Mouse (Mus musculus): ENCODE measurements at regions not wholly inside any gene's neighbourhood (a gene's known extent, or its start where the extent isn't known, plus 50 kb on each side); places are given as distances from the start of the nearest gene placed in this dataset.

DNA sequence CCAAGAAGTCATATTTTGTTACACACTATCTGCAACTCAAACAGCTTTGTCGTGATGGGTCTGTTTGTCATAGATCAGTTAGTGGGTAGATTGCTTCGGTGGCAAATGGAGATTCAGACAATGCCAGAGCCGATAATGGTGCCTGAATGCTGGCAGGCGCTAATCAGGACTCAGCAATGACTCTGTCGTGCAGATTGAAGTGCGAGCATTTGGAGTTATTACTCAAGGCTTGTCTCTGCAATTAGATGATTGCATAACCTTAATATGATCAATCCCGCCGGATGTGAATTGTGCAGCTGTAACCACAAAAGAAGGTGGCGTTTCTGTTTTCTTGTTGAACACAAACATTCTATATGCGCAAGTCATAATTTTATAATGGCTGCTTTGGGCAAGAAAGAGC, 88.8 kb upstream of the Mafb start:
- Histone ChIP-seq H3K27me3 (replicated peaks; ENCODE audit: control insufficient read depth, insufficient read depth, low read length) (no peaks in the 10 kb centered on the region), H3K4me1 (replicated peaks; ENCODE audit: control insufficient read depth, insufficient read depth, low read length) (no peaks in the 10 kb centered on the region), H3K4me2 (replicated peaks; ENCODE audit: low read depth) (no peak overlapping the region), H3K9me3 (ENCODE audit: control insufficient read depth) (no peaks in the 10 kb centered on the region), H3K36me3 (ENCODE audit: control insufficient read depth, insufficient read depth) (no peaks in the 10 kb centered on the region), H3K9ac (ENCODE audit: low read depth, low read length) (no peak overlapping the region), H3K27ac (ENCODE audit: low read depth, low read length) (no peak overlapping the region), H3K4me3 (ENCODE audit: low read depth, low read length) (no peak overlapping the region)
- no peak for TF ChIP-seq CTCF (IDR thresholded peaks at IDR 0.05; ENCODE audit: low read depth)
- WGBS, result 67% methylated on average over 10 of the region's 10 CpGs
- ATAC-seq, result no peak

DNA sequence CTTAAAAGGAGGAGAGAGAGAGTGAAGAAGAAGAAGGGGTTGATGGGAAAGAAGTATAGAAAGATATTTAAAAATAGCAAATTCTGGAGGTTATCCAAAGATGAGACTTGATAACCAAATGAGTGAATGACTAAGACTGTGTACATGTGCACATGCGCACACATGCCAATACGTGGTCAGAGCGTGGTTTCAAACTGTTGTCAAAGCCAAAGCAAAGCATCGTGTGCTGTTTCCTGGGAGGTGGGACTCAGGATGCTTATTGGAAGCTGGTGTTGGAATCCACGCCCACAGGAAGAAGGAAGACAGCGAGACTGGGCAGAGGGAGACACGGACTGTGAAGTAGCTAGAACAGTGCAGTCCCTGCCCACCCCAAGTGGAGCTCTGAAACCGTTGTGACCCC, 89.8 kb upstream of the Mafb start:
- 69% methylated on average over 8 of the region's 8 CpGs for WGBS
- no peak overlapping the region for H3K4me3 ChIP-seq (ENCODE audit: low read depth, low read length)
- H3K27ac ChIP-seq (ENCODE audit: low read depth, low read length), result no peak overlapping the region
- no peak for TF ChIP-seq CTCF (IDR thresholded peaks at IDR 0.05; ENCODE audit: low read depth)
- H3K27me3 ChIP-seq (replicated peaks; ENCODE audit: control insufficient read depth, insufficient read depth, low read length), result no peaks in the 10 kb centered on the region
- no peak overlapping the region for H3K9ac ChIP-seq (ENCODE audit: low read depth, low read length)
- no peaks in the 10 kb centered on the region for H3K9me3 ChIP-seq (ENCODE audit: control insufficient read depth)
- H3K4me2 ChIP-seq (replicated peaks; ENCODE audit: low read depth), result no peak overlapping the region
- no peaks in the 10 kb centered on the region for H3K36me3 ChIP-seq (ENCODE audit: control insufficient read depth, insufficient read depth)
- ATAC-seq, result no peak
- H3K4me1 ChIP-seq (replicated peaks; ENCODE audit: control insufficient read depth, insufficient read depth, low read length), result no peaks in the 10 kb centered on the region

DNA sequence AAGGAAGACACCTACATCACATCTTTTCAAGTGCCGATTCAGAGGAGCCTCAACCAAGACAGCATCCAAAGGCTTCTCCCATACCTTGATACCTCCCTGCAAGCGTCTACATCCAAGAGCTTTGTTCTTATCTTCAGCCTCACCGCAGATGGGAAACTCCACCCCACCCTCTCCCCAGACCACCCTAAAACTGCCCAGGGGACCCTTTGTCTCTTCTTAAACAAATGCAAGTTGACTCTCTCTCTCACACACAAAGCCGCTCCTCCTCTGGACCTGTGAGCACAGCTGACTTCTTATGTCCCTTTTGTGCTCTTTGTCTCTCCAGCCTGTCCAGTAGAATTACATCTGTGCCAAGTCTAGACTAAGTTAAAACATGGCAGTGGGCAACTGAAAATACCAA, 104.7 kb upstream of the Mafb start:
- no peak for ATAC-seq
- H3K27me3 ChIP-seq (replicated peaks; ENCODE audit: control insufficient read depth, insufficient read depth, low read length), result no peaks in the 10 kb centered on the region
- H3K4me2 ChIP-seq (replicated peaks; ENCODE audit: low read depth), result no peak overlapping the region
- TF ChIP-seq CTCF (IDR thresholded peaks at IDR 0.05; ENCODE audit: low read depth), result no peak
- H3K9ac ChIP-seq (ENCODE audit: low read depth, low read length), result no peak overlapping the region
- H3K4me1 ChIP-seq (replicated peaks; ENCODE audit: control insufficient read depth, insufficient read depth, low read length), result no peaks in the 10 kb centered on the region
- H3K9me3 ChIP-seq (ENCODE audit: control insufficient read depth), result no peaks in the 10 kb centered on the region
- 70% methylated on average over 4 of the region's 4 CpGs for WGBS
- H3K36me3 ChIP-seq (ENCODE audit: control insufficient read depth, insufficient read depth), result no peaks in the 10 kb centered on the region
- H3K27ac ChIP-seq (ENCODE audit: low read depth, low read length), result no peak overlapping the region
- no peak overlapping the region for H3K4me3 ChIP-seq (ENCODE audit: low read depth, low read length)

DNA sequence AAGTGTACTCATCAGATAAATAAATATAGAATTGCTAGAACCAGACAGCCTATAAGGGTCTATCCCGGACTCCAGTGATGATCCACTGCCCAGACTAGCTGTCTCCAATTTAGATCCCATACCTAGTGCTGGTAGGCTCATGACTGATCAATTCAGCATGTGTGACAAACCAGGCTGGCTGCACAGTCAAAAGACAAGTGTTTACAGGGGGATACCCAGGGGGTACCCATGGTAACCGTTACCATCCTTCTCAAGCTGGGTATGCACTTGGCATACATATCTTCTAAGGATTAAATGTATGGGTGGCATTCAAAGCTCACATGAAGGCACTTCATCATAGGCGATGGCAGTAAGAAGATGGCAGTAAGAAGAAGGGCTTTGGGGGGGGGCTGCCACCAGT, 109.3 kb upstream of the Mafb start:
- Histone ChIP-seq H3K4me1 (replicated peaks; ENCODE audit: control insufficient read depth, insufficient read depth, low read length) (no peaks in the 10 kb centered on the region), H3K4me3 (ENCODE audit: low read depth, low read length) (no peak overlapping the region), H3K27ac (ENCODE audit: low read depth, low read length) (no peak overlapping the region), H3K4me2 (replicated peaks; ENCODE audit: low read depth) (no peak overlapping the region), H3K9ac (ENCODE audit: low read depth, low read length) (no peak overlapping the region), H3K27me3 (replicated peaks; ENCODE audit: control insufficient read depth, insufficient read depth, low read length) (no peaks in the 10 kb centered on the region), H3K9me3 (ENCODE audit: control insufficient read depth) (no peaks in the 10 kb centered on the region), H3K36me3 (ENCODE audit: control insufficient read depth, insufficient read depth) (no peaks in the 10 kb centered on the region)
- no peak for ATAC-seq
- TF ChIP-seq CTCF (IDR thresholded peaks at IDR 0.05; ENCODE audit: low read depth), result no peak
- 88% methylated on average over 3 of the region's 3 CpGs for WGBS

DNA sequence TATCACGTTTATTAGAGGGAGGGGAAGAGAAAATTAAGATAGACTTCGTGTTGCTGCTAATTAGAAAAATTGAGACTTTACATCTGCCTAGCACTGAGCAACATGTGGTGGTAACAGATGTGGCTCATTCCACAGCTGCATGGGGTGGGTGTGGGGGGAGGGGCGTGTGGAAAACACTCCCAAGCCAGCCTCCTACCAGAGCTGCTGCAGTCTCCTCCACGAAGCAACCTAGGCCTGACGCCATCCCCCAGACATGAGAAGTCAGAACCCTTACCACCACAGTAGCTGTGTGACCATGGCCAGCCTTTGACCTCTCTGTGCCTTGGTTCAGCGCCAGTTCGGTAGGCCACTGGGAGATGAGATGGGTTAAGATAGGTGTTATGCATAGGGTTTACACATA, 112.4 kb upstream of the Mafb start:
- Histone ChIP-seq H3K9ac (ENCODE audit: low read depth, low read length) (no peak overlapping the region), H3K27ac (ENCODE audit: low read depth, low read length) (no peak overlapping the region)
- 56% methylated on average over 7 of the region's 7 CpGs for WGBS

DNA sequence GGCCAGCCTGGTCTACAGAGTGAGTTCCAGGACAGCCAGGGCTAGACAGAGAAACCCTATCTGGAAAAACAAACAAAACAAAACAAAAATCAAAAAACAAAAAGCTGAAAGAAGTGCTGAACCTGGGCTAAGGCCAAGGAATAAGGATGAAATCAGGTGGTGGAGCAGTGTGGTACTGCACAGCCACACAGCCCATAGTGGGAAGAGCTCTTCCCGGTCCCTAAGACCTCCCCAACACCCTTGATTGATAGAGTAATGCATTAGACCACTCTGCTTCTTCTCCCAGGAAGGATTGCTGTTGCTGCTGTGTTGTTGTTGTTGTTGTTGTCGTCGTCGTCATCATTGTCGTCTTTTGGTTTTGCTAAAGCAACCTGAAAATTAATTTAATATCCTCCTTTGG, 118.2 kb upstream of the Mafb start:
- H3K9ac ChIP-seq (ENCODE audit: low read depth, low read length), result no peak overlapping the region
- no peaks in the 10 kb centered on the region for H3K4me1 ChIP-seq (replicated peaks; ENCODE audit: control insufficient read depth, insufficient read depth, low read length)
- H3K27ac ChIP-seq (ENCODE audit: low read depth, low read length), result no peak overlapping the region
- no peaks in the 10 kb centered on the region for H3K36me3 ChIP-seq (ENCODE audit: control insufficient read depth, insufficient read depth)
- no peaks in the 10 kb centered on the region for H3K9me3 ChIP-seq (ENCODE audit: control insufficient read depth)
- WGBS, result 88% methylated on average over 5 of the region's 5 CpGs
- ATAC-seq, result no peak
- no peak for TF ChIP-seq CTCF (IDR thresholded peaks at IDR 0.05; ENCODE audit: low read depth)
- no peak overlapping the region for H3K4me2 ChIP-seq (replicated peaks; ENCODE audit: low read depth)
- H3K4me3 ChIP-seq (ENCODE audit: low read depth, low read length), result no peak overlapping the region
- no peaks in the 10 kb centered on the region for H3K27me3 ChIP-seq (replicated peaks; ENCODE audit: control insufficient read depth, insufficient read depth, low read length)

More for the DNA sequence above, 112.4 kb upstream of the Mafb start:
- no peak overlapping the region for H3K4me3 ChIP-seq (ENCODE audit: low read depth, low read length)
- H3K4me2 ChIP-seq (replicated peaks; ENCODE audit: low read depth), result no peak overlapping the region
- TF ChIP-seq CTCF (IDR thresholded peaks at IDR 0.05; ENCODE audit: low read depth), result no peak
- no peaks in the 10 kb centered on the region for H3K4me1 ChIP-seq (replicated peaks; ENCODE audit: control insufficient read depth, insufficient read depth, low read length)
- H3K36me3 ChIP-seq (ENCODE audit: control insufficient read depth, insufficient read depth), result no peaks in the 10 kb centered on the region
- no peak for ATAC-seq
- no peaks in the 10 kb centered on the region for H3K27me3 ChIP-seq (replicated peaks; ENCODE audit: control insufficient read depth, insufficient read depth, low read length)
- H3K9me3 ChIP-seq (ENCODE audit: control insufficient read depth), result no peaks in the 10 kb centered on the region

DNA sequence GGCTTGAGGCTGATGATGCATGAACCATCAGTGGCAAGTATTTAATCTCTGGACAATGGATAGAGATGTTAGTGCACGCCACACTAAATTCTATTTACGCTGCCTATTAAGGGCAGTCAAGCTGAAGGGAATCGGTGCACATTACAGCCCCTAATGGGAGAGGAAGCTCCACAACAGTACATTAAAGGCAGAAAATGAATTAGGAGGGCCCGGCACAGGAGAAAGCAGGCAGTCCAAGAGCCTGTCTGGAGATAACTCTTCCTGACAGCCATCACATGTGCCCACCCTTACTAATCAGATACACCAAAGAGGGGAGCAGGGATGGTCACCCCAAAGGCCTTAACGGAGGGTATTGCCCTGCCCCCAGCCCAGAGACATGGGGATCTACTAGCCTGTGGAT, 118.7 kb upstream of the Mafb start:
- Histone ChIP-seq H3K27ac (ENCODE audit: low read depth, low read length) (no peak overlapping the region), H3K9me3 (ENCODE audit: control insufficient read depth) (no peaks in the 10 kb centered on the region), H3K36me3 (ENCODE audit: control insufficient read depth, insufficient read depth) (no peaks in the 10 kb centered on the region), H3K4me3 (ENCODE audit: low read depth, low read length) (no peak overlapping the region), H3K4me2 (replicated peaks; ENCODE audit: low read depth) (no peak overlapping the region), H3K4me1 (replicated peaks; ENCODE audit: control insufficient read depth, insufficient read depth, low read length) (no peaks in the 10 kb centered on the region), H3K27me3 (replicated peaks; ENCODE audit: control insufficient read depth, insufficient read depth, low read length) (no peaks in the 10 kb centered on the region), H3K9ac (ENCODE audit: low read depth, low read length) (no peak overlapping the region)
- no peak for ATAC-seq
- 84% methylated on average over 5 of the region's 5 CpGs for WGBS
- TF ChIP-seq CTCF (IDR thresholded peaks at IDR 0.05; ENCODE audit: low read depth), result no peak

All from intestine, postnatal 0 days (tissue).